ENCODE assay signal across 27 mouse cellular contexts in the genomic region with DNA sequence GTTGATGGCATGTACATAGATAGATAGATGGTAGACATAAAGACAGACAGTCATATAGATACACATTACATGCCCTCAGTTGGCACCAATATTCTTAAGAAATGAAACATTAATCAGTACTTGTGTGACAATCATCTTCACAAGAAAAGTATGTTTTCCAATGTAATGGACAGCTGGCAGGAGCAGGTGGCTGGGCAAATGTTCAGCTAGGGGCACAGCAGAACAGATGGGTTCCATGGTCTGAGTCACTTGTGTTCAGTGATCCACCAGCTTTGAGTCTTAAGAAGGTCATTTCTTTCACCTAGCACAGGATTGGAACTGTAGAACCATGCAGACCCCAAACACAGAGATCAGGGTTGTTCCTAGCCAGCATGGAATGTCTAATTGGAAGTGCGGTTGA.
DNase-seq lines count a peak whose midpoint lies in the region; ATAC-seq and TF ChIP-seq lines count a peak whose summit lies in the region.
"Had no signal": no experiment of that assay in that cellular context is flagged by ENCODE, and none has a peak within 500 bp of the region (broad histone marks: within the 10 kb centered on the region; RNA-seq: fewer than 3 reads in every experiment).

No protein-coding gene starts in this region.

- H3K27ac ChIP-seq in cerebellum, adult 2 months (ENCODE audit: insufficient read depth, low read length) = no peak overlapping the region
- H3K27ac ChIP-seq in liver, postnatal 0 days (ENCODE audit: low read depth) = no peak overlapping the region
- H3K27ac ChIP-seq: embryonic facial prominence, embryonic 15.5 days; forebrain, embryonic 15.5 days; heart, adult 2 months; heart, embryonic 13.5 days; hindbrain, embryonic 12.5 days; liver, embryonic 13.5 days; midbrain, embryonic 15.5 days; neural tube, embryonic 13.5 days had no signal

- H3K4me3 ChIP-seq in cerebellum, adult 2 months (replicated peaks; ENCODE audit: insufficient read depth, low read depth, low read length) = no peak overlapping the region
- no peak overlapping the region for H3K4me3 ChIP-seq in liver, postnatal 0 days (ENCODE audit: low read depth, low read length)
- H3K4me3 ChIP-seq: embryonic facial prominence, embryonic 15.5 days; forebrain, embryonic 15.5 days; heart, adult 2 months; heart, embryonic 13.5 days; hindbrain, embryonic 12.5 days; liver, embryonic 13.5 days; megakaryocyte, embryonic 14.5 days; midbrain, embryonic 15.5 days; myocyte; neural tube, embryonic 13.5 days had no signal

- DNase-seq in left cerebral cortex, postnatal 4 days = peak; percentile 63
- DNase-seq in left cerebral cortex, postnatal 36 days (ENCODE audit: low spot score in 2 of 2) = no peak
- DNase-seq in cerebellum, adult 2 months = peak; percentile 45 to 60
- peak; percentile 83 to 85 for DNase-seq in cerebellum, postnatal 14 days
- DNase-seq in layer of hippocampus, postnatal 14 days (ENCODE audit: low spot score in 2 of 2) = peak; percentile 4 to 29
- DNase-seq in liver, postnatal 0 days = no peak
- DNase-seq in adrenal gland, postnatal 14 days = no peak
- DNase-seq in c-Kit-positive CD71-positive TER-119-positive erythroid progenitor cells, embryonic 14.5 days (ENCODE audit: low spot score) = no peak
- DNase-seq: adrenal gland, adult 8-10 months; gastrocnemius, postnatal 25 days; heart, adult 2 months; heart, postnatal 14 days; kidney, adult 18-20 months; kidney, postnatal 10 days; liver, embryonic 13.5 days; lung, embryonic 14.5 days; retina, postnatal 1 day; right cerebral cortex, postnatal 25 days; thymus, postnatal 25 days had no signal

- no peak for TF ChIP-seq EP300 in liver, postnatal 0 days (IDR thresholded peaks at IDR 0.05; ENCODE audit: low read depth)

- ATAC-seq in liver, postnatal 0 days = no peak
- ATAC-seq: forebrain, embryonic 15.5 days; midbrain, embryonic 15.5 days had no signal

- H3K9me3 ChIP-seq in liver, postnatal 0 days (ENCODE audit: low read length) = no peaks in the 10 kb centered on the region
- H3K9me3 ChIP-seq: embryonic facial prominence, embryonic 15.5 days; forebrain, embryonic 15.5 days; heart, embryonic 13.5 days; hindbrain, embryonic 12.5 days; liver, embryonic 13.5 days; midbrain, embryonic 15.5 days; neural tube, embryonic 13.5 days had no signal

- no peak overlapping the region for H3K4me2 ChIP-seq in liver, postnatal 0 days (ENCODE audit: low read depth, low read length)
- H3K4me2 ChIP-seq: embryonic facial prominence, embryonic 15.5 days; forebrain, embryonic 15.5 days; heart, embryonic 13.5 days; hindbrain, embryonic 12.5 days; liver, embryonic 13.5 days; lung, embryonic 14.5 days; midbrain, embryonic 15.5 days; neural tube, embryonic 13.5 days had no signal

- intact Hi-C loops in left cerebral cortex, postnatal 4 days (cut with DNase I) = no loop called here
- intact Hi-C loops in left cerebral cortex, postnatal 36 days (cut with DNase I) = no loop called here

- 23% methylated on average over 1 of the region's 1 CpGs for WGBS in cerebellum, adult 2 months
- 89% methylated on average over 1 of the region's 1 CpGs for WGBS in liver, postnatal 0 days (ENCODE audit: insufficient replicate concordance)

- H3K36me3 ChIP-seq in liver, postnatal 0 days (replicated peaks; ENCODE audit: insufficient read depth, low read length) = no peaks in the 10 kb centered on the region
- H3K36me3 ChIP-seq: embryonic facial prominence, embryonic 15.5 days; forebrain, embryonic 15.5 days; heart, embryonic 13.5 days; hindbrain, embryonic 12.5 days; liver, embryonic 13.5 days; midbrain, embryonic 15.5 days; neural tube, embryonic 13.5 days had no signal

- no peak for TF ChIP-seq CTCF in cerebellum, adult 2 months (IDR thresholded peaks at IDR 0.05; ENCODE audit: borderline replicate concordance, insufficient read depth, low read depth, low read length)
- no peak for TF ChIP-seq CTCF in liver, postnatal 0 days (IDR thresholded peaks at IDR 0.05; ENCODE audit: low read depth)

- H3K27me3 ChIP-seq in cerebellum, adult 2 months (ENCODE audit: control insufficient read depth, insufficient read depth, low read length) = no peaks in the 10 kb centered on the region
- no peaks in the 10 kb centered on the region for H3K27me3 ChIP-seq in liver, postnatal 0 days (ENCODE audit: insufficient read depth, low read length)
- H3K27me3 ChIP-seq: embryonic facial prominence, embryonic 15.5 days; forebrain, embryonic 15.5 days; heart, embryonic 13.5 days; hindbrain, embryonic 12.5 days; liver, embryonic 13.5 days; megakaryocyte, embryonic 14.5 days; midbrain, embryonic 15.5 days; neural tube, embryonic 13.5 days had no signal

- no peaks in the 10 kb centered on the region for H3K4me1 ChIP-seq in cerebellum, adult 2 months (ENCODE audit: control insufficient read depth, insufficient read depth, low read length)
- H3K4me1 ChIP-seq in liver, postnatal 0 days (ENCODE audit: insufficient read depth) = no peaks in the 10 kb centered on the region
- H3K4me1 ChIP-seq: embryonic facial prominence, embryonic 15.5 days; forebrain, embryonic 15.5 days; heart, embryonic 13.5 days; hindbrain, embryonic 12.5 days; liver, embryonic 13.5 days; megakaryocyte, embryonic 14.5 days; midbrain, embryonic 15.5 days; neural tube, embryonic 13.5 days had no signal

- no peak overlapping the region for H3K9ac ChIP-seq in liver, postnatal 0 days (replicated peaks)
- H3K9ac ChIP-seq: embryonic facial prominence, embryonic 15.5 days; forebrain, embryonic 15.5 days; heart, embryonic 13.5 days; hindbrain, embryonic 12.5 days; liver, embryonic 13.5 days; lung, embryonic 14.5 days; midbrain, embryonic 15.5 days; neural tube, embryonic 13.5 days had no signal

- no peak for TF ChIP-seq POLR2A in cerebellum, adult 2 months (IDR thresholded peaks at IDR 0.05; ENCODE audit: borderline replicate concordance, insufficient read depth, low read length)

Comparison
In these comparisons a context has a peak if more than half of its experiments do, and no peak if none do; other contexts are left out.
1. DNase-seq: peak in left cerebral cortex, postnatal 4 days (single experiment), cerebellum, adult 2 months (2 of 2), cerebellum, postnatal 14 days (2 of 2) and layer of hippocampus, postnatal 14 days (2 of 2); none in left cerebral cortex, postnatal 36 days (0 of 2), liver, postnatal 0 days (single experiment), adrenal gland, postnatal 14 days (single experiment) and c-Kit-positive CD71-positive TER-119-positive erythroid progenitor cells, embryonic 14.5 days (single experiment).